Mouse (Mus musculus): ENCODE data around the gene Cerk. TPM values are rescaled to one million over a fixed set of nuclear protein-coding genes. Genes with fewer than 3 reads are reported as not detected.
A peak's percentile ranks its signal among the peaks of the same experiment; 100 is the strongest.
"Not testable (repeated sequence)": the region's sequence is repeated elsewhere in the genome, so short reads cannot be mapped to it uniquely, and the experiment has no call there.

The Cerk gene
- polyA plus RNA-seq, 1 experiment from 2014 or later = 12.1 TPM

GRCm38 (mm10) chr15:86168505-86168867 lies 17.5 kb downstream of the Cerk start:
- ATAC-seq (ENCODE audit: insufficient read depth, low FRiP score, low read depth) = no peak
- H3K27me3 ChIP-seq (replicated peaks) = no peaks in the 10 kb centered on the region
- H3K4me2 ChIP-seq = no peak overlapping the region
- WGBS = 59% methylated on average over 7 of the region's 7 CpGs
- H3K9ac ChIP-seq = no peak overlapping the region
- peaks cover 10% of the 10 kb centered on the region; the same call in 1 of the 2 replicates for H3K4me1 ChIP-seq
- no peaks in the 10 kb centered on the region for H3K9me3 ChIP-seq
- H3K36me3 ChIP-seq = no peaks in the 10 kb centered on the region
- no peak overlapping the region for H3K4me3 ChIP-seq (replicated peaks)
- H3K27ac ChIP-seq = 0 out of 2 replicates have a peak overlapping the region, but pooled peaks have one; percentile 0

GRCm38 (mm10) chr15:86167787-86168504 lies 18.0 kb downstream of the Cerk start:
- no peaks in the 10 kb centered on the region for H3K27me3 ChIP-seq (replicated peaks)
- H3K9ac ChIP-seq = no peak overlapping the region
- H3K4me1 ChIP-seq = 0 out of 2 replicates have a peak, but pooled peaks cover 7% of the 10 kb centered on the region
- WGBS = 69% methylated on average over 10 of the region's 10 CpGs
- no peak overlapping the region for H3K4me3 ChIP-seq (replicated peaks)
- H3K4me2 ChIP-seq = no peak overlapping the region
- H3K9me3 ChIP-seq = no peaks in the 10 kb centered on the region
- H3K36me3 ChIP-seq = no peaks in the 10 kb centered on the region
- no peak for ATAC-seq (ENCODE audit: insufficient read depth, low FRiP score, low read depth)
- 0 out of 2 replicates have a peak overlapping the region, but pooled peaks have one; percentile 0 for H3K27ac ChIP-seq

GRCm38 (mm10) chr15:86167032-86167655 lies 18.8 kb downstream of the Cerk start:
- no peak for ATAC-seq (ENCODE audit: insufficient read depth, low FRiP score, low read depth)
- Histone ChIP-seq H3K9me3 (no peaks in the 10 kb centered on the region), H3K9ac (no peak overlapping the region), H3K36me3 (no peaks in the 10 kb centered on the region), H3K4me1 (0 out of 2 replicates have a peak, but pooled peaks cover 7% of the 10 kb centered on the region), H3K4me2 (no peak overlapping the region), H3K27me3 (replicated peaks) (no peaks in the 10 kb centered on the region), H3K27ac (no peak overlapping the region), H3K4me3 (replicated peaks) (no peak overlapping the region)
- 88% methylated on average over 7 of the region's 7 CpGs for WGBS

GRCm38 (mm10) chr15:86165811-86166590 lies 19.9 kb downstream of the Cerk start:
- Histone ChIP-seq H3K4me2 (no peak overlapping the region), H3K9me3 (no peaks in the 10 kb centered on the region), H3K27me3 (replicated peaks) (no peaks in the 10 kb centered on the region), H3K36me3 (peaks cover 4% of the 10 kb centered on the region; the same call in 1 of the 2 replicates), H3K4me3 (replicated peaks) (no peak overlapping the region), H3K4me1 (0 out of 2 replicates have a peak, but pooled peaks cover 7% of the 10 kb centered on the region), H3K9ac (no peak overlapping the region), H3K27ac (no peak overlapping the region)
- no peak for ATAC-seq (ENCODE audit: insufficient read depth, low FRiP score, low read depth)
- WGBS = 87% methylated on average over 24 of the region's 24 CpGs

- H3K36me3 ChIP-seq = peaks cover 4% of the 10 kb centered on the region; the same call in 1 of the 2 replicates
- no peak overlapping the region for H3K27ac ChIP-seq
- H3K4me3 ChIP-seq (replicated peaks) = no peak overlapping the region
- H3K9ac ChIP-seq = no peak overlapping the region
- ATAC-seq (ENCODE audit: insufficient read depth, low FRiP score, low read depth) = no peak
- no peak overlapping the region for H3K4me2 ChIP-seq
- H3K4me1 ChIP-seq = 0 out of 2 replicates have a peak, but pooled peaks cover 7% of the 10 kb centered on the region
- H3K9me3 ChIP-seq = no peaks in the 10 kb centered on the region
- no peaks in the 10 kb centered on the region for H3K27me3 ChIP-seq (replicated peaks)
- 73% methylated on average over 21 of the region's 21 CpGs for WGBS
These were observed 21.1 kb downstream of the Cerk start for GRCm38 (mm10) chr15:86164718-86165345.

- not testable (repeated sequence) for H3K4me3 ChIP-seq (replicated peaks); H3K27ac ChIP-seq; H3K27me3 ChIP-seq (replicated peaks); H3K4me1 ChIP-seq; ATAC-seq (ENCODE audit: insufficient read depth, low FRiP score, low read depth); H3K9ac ChIP-seq; H3K9me3 ChIP-seq; H3K36me3 ChIP-seq; H3K4me2 ChIP-seq
- 94% methylated on average over 3 of the region's 3 CpGs for WGBS
These were observed 24.1 kb downstream of the Cerk start for GRCm38 (mm10) chr15:86161800-86162199.

GRCm38 (mm10) chr15:86160906-86161305 lies 25.0 kb downstream of the Cerk start:
- no peak overlapping the region for H3K9ac ChIP-seq
- no peak for ATAC-seq (ENCODE audit: insufficient read depth, low FRiP score, low read depth)
- H3K36me3 ChIP-seq = peaks cover 4% of the 10 kb centered on the region; the same call in 1 of the 2 replicates
- H3K27ac ChIP-seq = no peak overlapping the region
- no peaks in the 10 kb centered on the region for H3K27me3 ChIP-seq (replicated peaks)
- 68% methylated on average over 10 of the region's 10 CpGs for WGBS
- no peak overlapping the region for H3K4me3 ChIP-seq (replicated peaks)
- H3K4me2 ChIP-seq = no peak overlapping the region
- H3K4me1 ChIP-seq = no peaks in the 10 kb centered on the region
- H3K9me3 ChIP-seq = no peaks in the 10 kb centered on the region

GRCm38 (mm10) chr15:86159719-86160118 lies 26.2 kb downstream of the Cerk start:
- no peak overlapping the region for H3K4me2 ChIP-seq
- 88% methylated on average over 5 of the region's 5 CpGs for WGBS
- H3K36me3 ChIP-seq = peaks cover 4% of the 10 kb centered on the region; the same call in 1 of the 2 replicates
- H3K9ac ChIP-seq = no peak overlapping the region
- ATAC-seq (ENCODE audit: insufficient read depth, low FRiP score, low read depth) = no peak
- H3K9me3 ChIP-seq = no peaks in the 10 kb centered on the region
- H3K27ac ChIP-seq = no peak overlapping the region
- no peaks in the 10 kb centered on the region for H3K27me3 ChIP-seq (replicated peaks)
- no peak overlapping the region for H3K4me3 ChIP-seq (replicated peaks)
- H3K4me1 ChIP-seq = no peaks in the 10 kb centered on the region

- ATAC-seq (ENCODE audit: insufficient read depth, low FRiP score, low read depth) = no peak
- Histone ChIP-seq H3K36me3 (peaks cover 4% of the 10 kb centered on the region; the same call in 1 of the 2 replicates), H3K4me2 (no peak overlapping the region), H3K4me3 (replicated peaks) (no peak overlapping the region), H3K27ac (no peak overlapping the region), H3K9ac (no peak overlapping the region), H3K27me3 (replicated peaks) (no peaks in the 10 kb centered on the region), H3K4me1 (no peaks in the 10 kb centered on the region), H3K9me3 (no peaks in the 10 kb centered on the region)
- WGBS = 49% methylated on average over 16 of the region's 16 CpGs
These were observed 26.8 kb downstream of the Cerk start for GRCm38 (mm10) chr15:86159093-86159492.

GRCm38 (mm10) chr15:86156492-86156891 lies 29.4 kb downstream of the Cerk start:
- 82% methylated on average over 5 of the region's 5 CpGs for WGBS
- Histone ChIP-seq H3K27ac (no peak overlapping the region), H3K4me3 (replicated peaks) (no peak overlapping the region), H3K9me3 (no peaks in the 10 kb centered on the region), H3K36me3 (no peaks in the 10 kb centered on the region; the same call in 1 of the 2 replicates), H3K4me1 (no peaks in the 10 kb centered on the region), H3K4me2 (no peak overlapping the region), H3K27me3 (replicated peaks) (no peaks in the 10 kb centered on the region), H3K9ac (no peak overlapping the region)
- no peak for ATAC-seq (ENCODE audit: insufficient read depth, low FRiP score, low read depth)

- no peak for ATAC-seq (ENCODE audit: insufficient read depth, low FRiP score, low read depth)
- Histone ChIP-seq H3K9ac (no peak overlapping the region), H3K36me3 (no peaks in the 10 kb centered on the region; the same call in 1 of the 2 replicates), H3K27ac (no peak overlapping the region), H3K27me3 (replicated peaks) (no peaks in the 10 kb centered on the region), H3K4me2 (no peak overlapping the region), H3K4me3 (replicated peaks) (no peak overlapping the region), H3K4me1 (no peaks in the 10 kb centered on the region), H3K9me3 (no peaks in the 10 kb centered on the region)
- WGBS = 89% methylated on average over 12 of the region's 12 CpGs
These were observed 32.4 kb downstream of the Cerk start for GRCm38 (mm10) chr15:86153481-86153960.
